Mouse (Mus musculus) thymus, postnatal 0 days (tissue): ENCODE measurements around the gene Pgm5. TPM values are rescaled to one million over a fixed set of nuclear protein-coding genes. Genes with fewer than 3 reads are reported as not detected.

Experiments
- DNase-seq: peaks from one replicate; pipeline ENCODE4 v3.0.0-alpha.2; 2015; ENCODE audit warnings: low spot score
- polyA plus RNA-seq: library from polyadenylated mRNA; unstranded; fragments of >200 nt; fragmentation: Nextera tagmentation; extraction: Ambion mirVana; gene quantifications from 2 replicates; pipeline ENCODE4 v1.2.1, GENCODE M21; 2015

Gene Pgm5
- polyA plus RNA-seq, 1 experiment from 2014 or later = 4.3 TPM

DNA sequence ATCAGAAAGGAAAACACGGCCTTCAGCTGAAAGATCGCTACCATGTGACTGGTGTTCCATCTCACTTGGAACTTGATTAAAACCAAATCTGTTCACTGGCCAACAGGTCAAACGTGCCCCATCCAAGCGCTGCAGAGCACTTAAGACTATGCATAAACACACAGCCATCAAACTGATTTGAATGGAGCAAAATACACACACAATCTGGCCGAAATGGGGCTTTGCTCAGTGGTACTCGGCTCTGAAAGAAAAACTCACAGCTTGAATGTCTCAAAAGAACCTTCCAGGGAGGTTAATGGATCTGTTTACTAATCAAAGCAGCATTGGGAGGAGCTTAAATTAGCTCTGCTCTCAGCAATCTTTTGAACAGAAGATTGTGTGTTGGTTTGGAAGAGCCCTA, 81.7 kb downstream of the Pgm5 start:
- no peak for DNase-seq

DNA sequence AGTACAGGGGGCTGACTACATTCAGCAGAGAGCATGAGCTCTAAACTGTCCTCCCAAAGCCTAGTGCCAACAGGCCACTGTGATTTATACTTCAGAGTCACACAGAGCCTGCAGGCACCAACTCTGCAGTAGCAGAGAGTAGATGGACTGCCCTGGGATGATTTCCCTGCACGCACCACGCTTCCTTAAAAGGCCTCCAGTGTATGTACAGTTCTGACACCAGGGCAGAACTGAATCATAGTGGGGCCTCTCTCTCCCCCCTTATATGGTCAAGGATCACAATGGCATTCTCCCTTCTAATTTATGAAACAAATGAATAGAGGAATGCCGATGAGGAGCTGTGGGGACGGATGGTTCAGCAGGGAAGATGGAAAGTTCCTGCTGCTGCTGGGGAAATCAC, 91.3 kb downstream of the Pgm5 start:
- no peak for DNase-seq

DNA sequence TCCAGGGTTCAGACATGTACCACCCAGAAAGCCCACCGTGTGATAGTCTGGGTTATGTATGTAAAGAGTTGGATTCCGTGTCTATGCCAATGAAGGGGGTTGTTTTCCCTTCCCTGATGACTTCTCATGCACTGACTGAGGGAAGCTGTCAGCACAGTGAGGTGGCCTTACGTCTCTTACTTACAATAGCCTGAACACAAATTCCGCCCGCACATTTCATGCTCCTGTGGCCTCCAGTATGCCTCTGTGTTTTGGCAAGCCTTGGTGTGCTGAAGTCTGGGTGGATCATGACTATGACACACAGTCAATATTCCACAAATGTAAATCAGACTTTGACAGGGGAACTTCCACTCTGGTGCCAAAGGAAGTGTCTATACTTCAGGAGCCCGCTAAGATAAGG, 94.3 kb downstream of the Pgm5 start:
- no peak for DNase-seq

DNA sequence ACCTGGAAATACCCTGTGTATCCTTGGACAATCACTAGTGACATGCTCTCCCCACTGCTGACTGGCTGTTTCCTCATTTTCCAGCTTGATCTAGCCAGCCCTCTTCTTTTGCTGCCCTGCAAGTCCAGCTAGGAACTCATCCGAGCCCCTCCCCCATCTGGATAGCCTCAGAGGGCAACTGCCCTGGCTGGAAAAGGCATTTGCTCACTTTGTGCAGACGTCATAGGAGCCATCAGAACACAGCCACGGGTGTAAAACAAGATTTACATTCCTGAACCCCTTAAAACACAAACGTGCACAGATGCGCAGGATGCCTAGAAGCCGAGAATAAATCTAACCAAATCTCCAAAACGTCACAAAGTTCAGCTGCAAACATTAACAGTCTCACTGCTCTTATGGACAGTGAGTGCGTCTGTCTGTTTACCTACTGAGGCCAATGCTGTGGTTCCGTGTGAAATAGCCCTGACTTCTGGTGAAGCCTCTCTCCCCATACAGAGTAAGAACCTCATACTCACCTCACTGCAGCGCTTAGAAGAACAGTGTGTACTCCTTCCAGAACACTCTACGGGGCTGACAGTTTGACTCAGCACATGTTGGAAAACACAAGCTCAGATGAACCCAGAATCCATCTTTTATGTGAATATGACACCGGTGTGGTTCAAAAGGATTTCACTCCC, 99.0 kb downstream of the Pgm5 start:
- DNase-seq = no peak

DNA sequence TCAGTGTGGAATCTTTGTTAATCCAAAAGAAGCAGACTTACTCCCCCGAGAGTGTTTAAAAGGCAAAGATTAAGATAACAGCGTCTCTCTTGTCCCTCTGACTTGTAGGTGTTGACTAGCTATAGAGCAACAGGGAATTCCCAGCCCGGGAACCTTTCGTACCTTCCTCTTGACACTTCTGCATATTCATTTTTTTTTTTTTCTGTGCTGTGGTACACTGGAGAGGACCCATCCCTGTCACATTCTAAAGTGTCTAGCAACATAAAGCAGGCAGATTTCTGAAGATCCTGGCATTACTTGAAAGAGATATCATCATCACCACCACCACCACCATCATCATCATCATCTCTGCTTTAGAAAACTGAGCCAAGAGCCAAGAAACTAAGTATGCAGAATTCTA, 105.0 kb downstream of the Pgm5 start:
- DNase-seq = no peak

DNA sequence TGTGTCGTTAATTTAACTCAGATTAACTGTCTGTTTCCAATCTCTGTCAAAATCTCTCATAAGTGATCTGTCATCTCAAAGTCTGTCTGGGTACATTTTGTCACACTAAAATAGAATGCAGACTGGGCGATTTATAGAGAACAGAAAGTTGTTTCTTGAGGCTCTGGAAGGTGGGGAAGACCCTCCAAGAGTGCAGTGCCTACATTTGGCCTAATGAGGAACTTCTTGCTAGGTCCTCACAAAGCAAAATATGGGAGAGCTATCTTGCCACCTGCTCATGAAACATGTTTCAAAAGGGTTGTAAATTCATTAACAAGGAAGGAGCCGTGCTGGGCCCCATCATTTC, 107.2 kb downstream of the Pgm5 start:
- no peak for DNase-seq

DNA sequence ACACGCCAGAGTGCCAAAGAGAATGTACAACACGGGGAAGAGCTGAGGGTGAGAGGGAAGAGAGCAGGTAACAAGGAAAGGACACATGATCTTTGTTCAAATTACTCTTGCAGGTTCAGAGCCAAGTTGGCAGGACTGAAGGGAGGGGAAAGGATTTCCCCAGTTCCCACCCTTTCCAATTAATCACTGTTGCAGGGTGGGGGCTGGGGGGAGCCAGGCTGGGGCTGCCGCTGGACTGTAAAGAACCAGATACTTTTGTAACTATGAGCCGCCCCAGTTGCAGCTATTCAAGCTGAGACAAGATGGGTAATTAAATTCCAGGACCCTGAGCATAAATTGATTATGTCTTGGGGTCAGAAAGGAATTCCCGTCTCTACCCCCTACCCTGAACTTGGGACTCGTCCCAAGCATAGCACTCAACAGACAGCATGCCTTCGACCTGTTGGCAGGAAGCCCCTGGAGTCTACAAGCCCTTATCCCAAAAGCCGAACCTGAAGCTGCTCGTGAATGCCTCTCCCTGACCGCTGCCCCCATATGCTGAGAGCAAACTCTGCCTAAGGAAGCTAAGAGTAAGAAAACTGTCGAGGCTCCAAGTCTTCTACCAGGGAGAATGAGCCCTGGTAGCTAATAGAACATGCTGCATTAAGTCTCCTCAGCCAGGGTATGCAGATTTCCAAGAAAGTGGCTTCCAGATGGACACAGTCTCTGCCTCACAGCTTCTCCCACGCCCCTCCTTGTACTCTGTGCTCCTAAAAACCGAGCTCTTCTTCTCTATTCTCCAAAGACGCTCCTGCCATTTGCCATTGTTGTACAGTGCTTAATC, 107.8 kb downstream of the Pgm5 start:
- DNase-seq = no peak

DNA sequence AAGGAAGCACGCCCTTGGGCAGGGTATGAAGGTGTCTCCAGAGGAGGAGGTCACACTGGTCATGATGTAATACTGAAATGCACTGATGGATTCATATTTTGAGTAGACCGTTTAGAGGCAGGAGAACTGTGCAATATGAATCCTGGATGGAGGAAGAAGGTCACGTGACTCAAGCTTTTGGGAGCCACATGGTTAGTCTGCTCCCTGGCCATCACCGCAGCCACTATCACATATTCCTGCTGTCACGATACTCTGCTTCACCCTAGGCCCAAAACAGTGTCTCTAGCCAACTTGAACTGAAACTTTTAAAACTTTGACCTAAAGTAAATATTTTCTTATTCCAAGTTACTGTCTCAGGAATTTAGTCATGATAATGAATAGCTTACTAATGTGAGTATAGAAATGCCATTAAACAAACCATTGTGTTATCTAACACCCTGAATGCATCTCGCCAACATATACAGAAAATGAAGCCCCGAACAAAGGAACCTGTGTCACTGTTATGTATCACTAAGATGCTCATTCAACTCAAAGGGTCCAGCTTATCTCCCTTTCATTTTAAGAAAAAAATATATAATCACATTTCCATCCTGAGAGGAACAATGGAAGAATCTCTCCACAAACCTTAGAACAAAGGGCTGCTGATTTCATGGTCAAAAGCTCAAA, 108.6 kb downstream of the Pgm5 start:
- no peak for DNase-seq

DNA sequence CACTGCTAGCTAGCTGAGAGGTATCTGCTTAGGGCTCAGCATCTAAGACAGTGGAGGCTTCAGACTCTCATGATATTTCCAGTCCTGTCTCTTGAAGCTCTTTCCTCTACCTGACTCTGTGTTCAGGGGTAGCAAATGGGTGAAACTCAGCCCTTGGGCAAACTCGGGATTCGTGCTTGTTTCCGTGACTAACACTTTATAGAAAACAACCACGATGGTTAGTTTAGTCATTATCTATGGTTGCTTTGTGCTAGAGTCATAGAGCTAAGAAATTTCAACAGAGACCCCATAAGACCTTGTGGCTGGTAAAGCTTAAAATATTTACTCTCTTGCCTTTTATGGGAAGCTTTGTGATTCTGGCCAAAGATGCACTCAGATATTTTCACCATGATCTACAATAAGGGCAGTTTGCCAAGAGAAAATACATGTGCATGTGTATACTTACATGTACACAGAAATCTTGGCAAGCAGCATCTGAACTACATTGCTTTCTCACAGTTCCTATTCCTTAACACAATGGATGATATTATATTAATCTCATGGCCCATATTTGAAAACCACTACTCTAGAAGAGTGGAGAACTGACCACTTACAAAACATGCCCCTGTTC, 115.3 kb downstream of the Pgm5 start:
- no peak for DNase-seq

DNA sequence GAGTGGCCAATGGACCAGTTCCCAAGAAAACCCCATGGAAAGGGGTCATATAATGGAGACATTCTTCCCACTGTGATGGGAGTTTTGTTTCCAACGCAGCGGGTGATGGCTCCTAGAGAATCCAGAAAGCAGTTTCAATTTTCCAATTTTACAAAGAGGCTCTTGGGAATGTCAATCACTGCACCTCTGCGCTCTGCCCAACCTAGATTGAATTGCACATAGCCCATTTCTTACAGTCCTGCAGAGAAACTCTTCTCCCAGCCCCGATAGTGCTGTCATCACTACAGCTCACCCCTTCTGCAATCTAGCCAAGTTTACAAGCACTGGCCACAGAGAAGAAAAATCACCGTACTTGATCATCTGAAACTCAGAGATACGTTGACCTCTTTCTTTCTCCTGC, 119.0 kb downstream of the Pgm5 start:
- DNase-seq = no peak

DNA sequence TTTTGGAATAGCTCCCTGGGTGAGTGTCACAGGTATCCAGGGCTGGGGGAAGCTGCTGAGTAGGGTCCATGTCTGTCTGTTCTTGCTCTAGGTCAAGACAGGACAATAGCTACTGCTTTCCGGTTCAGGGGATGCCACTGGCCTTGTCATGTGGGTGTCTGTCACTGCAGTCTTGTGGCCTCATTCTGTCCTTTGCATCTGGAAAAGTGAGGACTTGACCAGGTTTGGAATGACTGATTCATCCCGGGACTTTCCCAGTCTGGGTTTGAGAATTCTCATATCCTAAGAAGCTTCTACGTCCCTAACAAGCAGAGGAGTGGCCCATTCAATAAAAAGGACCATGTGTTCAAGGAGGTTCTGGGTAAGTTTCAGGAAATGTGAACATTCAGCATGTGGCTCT, 122.9 kb downstream of the Pgm5 start:
- DNase-seq = no peak

DNA sequence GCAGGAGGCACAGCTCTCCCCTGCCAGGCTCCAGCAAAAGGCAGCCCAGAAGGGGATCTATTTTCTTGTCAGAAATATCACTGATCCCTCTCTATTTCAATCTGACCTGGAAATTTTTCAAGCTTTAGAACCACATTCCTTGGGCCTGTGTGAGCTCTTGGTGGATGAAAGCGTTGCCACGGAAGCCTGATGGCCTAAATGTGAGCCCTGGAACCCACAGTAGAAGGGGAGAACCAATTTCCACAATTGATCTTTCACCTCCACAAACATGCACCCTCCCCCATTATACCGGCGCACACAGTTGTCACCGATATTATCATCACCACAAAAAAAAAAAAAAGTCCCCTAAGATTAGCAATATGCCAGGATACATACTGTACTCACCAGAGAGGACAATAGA, 123.6 kb downstream of the Pgm5 start:
- DNase-seq = no peak

DNA sequence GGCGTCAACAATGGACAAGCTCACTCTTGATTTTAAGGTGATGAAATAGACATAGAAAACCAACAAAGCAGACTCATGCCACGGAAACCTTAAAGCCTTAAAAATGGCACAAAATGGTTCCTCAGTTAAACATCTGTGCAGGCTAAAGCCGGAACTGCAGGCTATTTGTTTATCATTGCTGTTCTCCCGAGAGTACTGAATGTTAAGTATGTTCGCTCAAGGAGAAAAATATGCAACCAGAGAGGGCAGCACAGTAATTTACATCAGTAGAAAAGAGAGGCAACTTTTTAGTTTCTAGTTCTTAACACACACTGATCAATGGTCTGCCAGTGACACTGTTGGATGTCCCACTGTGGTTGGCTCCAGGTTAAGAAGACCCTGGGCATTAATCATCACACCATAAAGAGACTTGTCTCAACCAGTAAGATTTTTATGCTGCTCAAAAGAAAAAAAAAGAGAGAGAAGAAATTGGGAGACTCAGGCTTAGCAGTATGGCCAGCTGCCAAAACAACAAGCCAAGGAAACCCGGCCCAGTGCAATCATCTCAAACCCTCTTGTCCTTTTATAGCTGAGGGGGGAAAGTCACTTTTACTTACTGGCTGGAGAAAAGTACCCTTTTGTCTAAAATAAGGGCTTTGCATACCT, 126.0 kb downstream of the Pgm5 start:
- DNase-seq = no peak

DNA sequence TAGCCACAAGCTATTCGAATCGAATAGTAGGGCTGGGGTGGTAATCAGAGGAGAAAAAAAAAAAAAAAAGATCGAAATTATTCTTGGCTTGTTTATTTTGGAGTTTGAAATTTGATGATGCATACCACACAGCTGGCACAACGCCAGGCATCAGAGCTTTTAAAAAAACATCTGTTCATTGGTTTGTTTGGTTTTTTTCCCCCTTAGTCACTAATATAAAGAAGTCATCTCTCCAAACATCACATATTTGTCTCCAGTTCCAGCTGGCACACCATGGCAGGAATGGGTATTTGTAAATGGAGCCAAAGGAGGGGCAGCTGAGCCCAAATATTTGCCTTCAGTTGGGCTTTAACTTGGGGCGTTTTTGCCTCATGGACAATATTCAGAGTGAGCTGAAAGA, 131.0 kb downstream of the Pgm5 start:
- DNase-seq = no peak

DNA sequence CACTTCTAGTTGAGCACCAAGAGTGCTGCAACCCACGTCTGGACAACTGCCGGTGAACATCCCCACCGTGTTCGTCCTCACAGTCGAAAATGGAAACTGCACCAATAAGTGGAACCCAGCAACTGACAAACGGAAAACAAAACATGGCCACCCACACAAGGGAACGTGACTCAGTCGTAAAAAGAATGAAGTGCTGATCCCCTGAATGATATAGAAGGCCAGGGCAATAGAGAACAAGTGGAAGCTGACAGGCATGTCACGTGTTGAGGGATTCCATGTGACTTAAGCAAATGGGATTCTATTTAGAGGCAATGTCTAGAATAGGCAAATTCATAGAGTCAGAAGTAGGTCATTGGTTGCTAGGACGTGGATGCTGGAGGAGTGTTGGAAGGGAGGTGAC, 137.3 kb downstream of the Pgm5 start:
- DNase-seq = no peak

DNA sequence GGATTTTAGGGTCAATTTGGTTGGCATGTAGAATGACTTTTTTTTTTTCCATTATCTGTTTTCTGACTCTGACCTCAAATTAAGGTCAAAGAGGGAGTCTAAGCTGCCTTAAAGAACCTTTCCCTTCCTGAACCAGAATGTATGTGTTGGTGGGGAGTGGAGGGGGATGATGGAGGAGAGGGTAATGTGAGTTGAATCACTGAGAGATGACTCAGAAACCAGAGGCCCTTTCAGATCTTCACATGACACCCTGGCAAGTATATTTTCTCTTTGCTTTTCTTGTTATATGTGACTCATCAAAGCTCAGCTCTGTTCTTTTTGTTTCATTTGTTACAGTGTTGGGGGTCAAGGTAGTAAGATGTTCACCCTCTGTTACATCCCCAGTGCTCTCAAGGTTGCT, 141.2 kb downstream of the Pgm5 start:
- no peak for DNase-seq

DNA sequence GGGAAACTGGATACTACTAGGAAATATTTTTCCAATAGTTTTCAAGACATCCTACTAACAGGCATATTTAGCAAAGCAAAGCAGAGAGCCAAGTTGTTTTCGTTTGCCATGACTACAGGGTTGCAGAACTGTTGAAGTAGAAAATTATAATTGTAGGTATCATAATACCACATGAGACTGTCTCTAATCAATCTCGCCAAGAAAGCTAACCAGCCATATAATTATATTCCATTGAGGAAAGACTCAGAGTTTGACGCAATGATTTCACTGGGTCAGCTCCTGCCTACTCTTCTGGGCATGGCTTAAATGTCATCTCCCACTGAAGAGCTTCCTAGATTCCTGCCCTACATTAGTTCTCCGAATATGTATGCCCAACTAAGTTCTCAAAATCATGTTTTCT, 142.2 kb downstream of the Pgm5 start:
- DNase-seq = no peak

DNA sequence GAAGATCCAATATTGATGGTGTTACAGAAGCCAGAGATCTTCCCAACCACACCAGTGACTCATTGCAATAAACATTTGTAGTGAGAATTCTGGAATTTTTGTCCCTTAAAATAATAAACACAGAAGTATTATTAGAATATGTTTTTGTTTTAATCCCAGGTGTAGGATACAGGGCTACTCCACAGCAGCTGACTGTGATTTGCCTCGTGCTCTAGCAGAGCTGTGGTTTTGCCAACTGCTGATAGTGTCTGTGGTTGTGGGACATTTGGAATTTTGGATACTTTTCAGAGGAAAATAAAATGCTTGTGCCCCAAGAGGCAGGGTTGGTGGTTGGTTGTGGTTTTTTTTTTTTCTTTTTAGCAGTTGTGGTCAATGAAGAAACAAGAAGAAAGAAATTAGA, 143.6 kb downstream of the Pgm5 start:
- DNase-seq = no peak

DNA sequence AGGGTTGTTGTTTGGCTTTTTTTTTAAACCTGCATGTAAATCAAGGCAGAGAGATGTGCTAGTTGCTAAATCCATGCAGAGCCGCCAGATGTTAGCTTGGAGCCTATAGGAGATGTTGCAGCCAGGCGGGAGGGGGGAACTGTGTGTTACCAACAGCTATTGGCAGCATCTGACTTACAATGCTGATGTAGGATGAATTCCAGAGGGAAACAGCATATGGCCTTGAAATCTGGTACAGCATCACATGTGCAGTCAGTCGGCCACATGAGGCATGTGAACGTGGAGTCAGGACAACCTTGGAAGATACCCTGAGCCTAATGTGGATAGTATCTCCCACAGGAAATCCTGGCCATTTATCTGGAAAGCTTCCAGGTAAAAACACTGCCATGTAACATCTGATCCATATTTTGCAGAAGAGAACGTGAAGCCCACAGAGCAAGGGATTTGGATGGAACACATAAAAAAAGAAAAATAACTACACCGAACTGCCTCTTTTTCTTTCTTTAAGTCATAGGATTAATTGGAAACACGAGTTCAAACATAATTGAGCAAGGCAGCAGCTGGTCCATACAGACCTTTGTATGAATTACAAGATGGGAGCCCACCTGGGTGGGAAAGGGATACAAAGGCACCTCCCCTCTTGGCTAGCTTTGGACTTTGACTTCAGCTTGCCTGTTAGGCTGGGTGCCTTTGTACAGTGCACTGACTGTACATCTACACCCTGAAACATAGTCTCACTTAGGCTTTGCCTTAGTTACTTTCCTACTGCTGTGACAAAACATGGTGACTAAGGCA, 145.2 kb downstream of the Pgm5 start:
- no peak for DNase-seq

DNA sequence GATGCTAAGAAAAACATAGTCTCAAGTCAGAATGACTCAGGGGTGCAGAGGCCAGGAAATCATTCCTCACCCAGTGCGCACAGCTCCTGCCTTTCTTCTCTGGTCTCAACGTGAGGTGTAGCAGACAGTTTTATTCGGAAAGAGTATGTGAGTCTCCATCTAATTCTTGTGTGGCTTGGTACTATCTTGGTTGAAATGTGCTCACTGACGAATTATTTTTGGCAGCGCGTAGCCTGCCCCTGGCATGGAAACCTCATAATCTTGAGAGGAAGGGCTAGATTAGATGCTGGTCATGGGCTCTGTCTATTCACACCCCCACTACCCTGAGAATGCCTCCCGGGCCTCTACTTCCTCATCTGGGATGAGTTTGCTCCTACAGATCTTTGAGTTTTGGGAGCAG, 153.6 kb downstream of the Pgm5 start:
- DNase-seq = no peak
